Mouse (Mus musculus): Measurements from ENCODE around the gene Smok3b. TPM values are rescaled to one million over a fixed set of nuclear protein-coding genes. Genes with fewer than 3 reads are reported as not detected.

The Smok3b gene
- polyA plus RNA-seq, 1 experiment from 2014 or later = not detected

DNA sequence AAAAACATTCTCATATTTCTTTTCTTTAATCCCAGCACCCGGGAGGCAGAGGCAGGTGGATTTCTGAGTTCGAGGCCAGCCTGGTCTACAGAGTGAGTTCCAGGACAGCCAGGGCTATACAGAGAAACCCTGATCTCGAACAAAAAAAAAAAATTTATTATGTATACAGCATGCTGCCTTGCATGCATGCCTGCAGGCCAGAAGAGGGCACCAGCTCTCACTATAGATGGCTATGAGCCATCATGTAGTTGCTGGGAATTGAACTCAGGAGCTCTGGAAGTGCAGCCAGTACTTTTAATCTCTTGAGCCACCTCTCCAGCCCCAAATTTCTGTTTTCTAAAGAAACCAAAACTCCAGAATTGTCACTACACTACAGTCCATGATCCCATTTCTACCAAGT lies 69.0 kb downstream of the Smok3b start:
- no peak for ATAC-seq (ENCODE audit: low read depth)
- Histone ChIP-seq H3K4me2 (ENCODE audit: low read depth, low read length) (no peak overlapping the region), H3K9ac (replicated peaks; ENCODE audit: low read depth, low read length) (no peak overlapping the region), H3K4me1 (ENCODE audit: control insufficient read depth, insufficient read depth, low read length) (peaks cover 12% of the 10 kb centered on the region), H3K27ac (ENCODE audit: low read depth, low read length) (no peak overlapping the region), H3K27me3 (ENCODE audit: control insufficient read depth, insufficient read depth, low read length) (no peaks in the 10 kb centered on the region), H3K4me3 (ENCODE audit: low read depth, low read length) (no peak overlapping the region), H3K36me3 (ENCODE audit: control insufficient read depth, insufficient read depth, low read length) (peaks cover 28% of the 10 kb centered on the region), H3K9me3 (ENCODE audit: control insufficient read depth, low read length) (no peaks in the 10 kb centered on the region)
- 86% methylated on average over 3 of the region's 3 CpGs for WGBS

DNA sequence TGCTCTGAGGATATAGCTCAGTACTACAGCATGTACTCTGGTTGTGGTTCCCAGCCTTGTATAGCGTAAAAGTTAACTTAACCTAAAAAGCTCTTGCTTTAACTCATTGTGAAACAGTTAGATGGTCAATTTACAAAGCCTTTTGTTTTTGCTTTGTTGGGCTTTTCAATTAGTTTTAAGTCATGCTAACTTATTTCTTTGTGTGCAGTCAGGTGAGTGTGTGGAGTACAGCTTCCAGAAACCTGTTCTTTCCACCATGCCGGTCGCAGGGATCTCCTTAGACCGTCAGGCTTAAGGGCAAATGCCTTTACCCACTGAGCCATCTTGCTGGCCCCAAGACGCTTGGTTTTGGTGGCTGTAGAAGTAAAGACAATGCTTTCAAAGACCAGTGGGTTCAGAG lies 69.5 kb downstream of the Smok3b start:
- ATAC-seq (ENCODE audit: low read depth) = no peak
- peaks cover 29% of the 10 kb centered on the region for H3K36me3 ChIP-seq (ENCODE audit: control insufficient read depth, insufficient read depth, low read length)
- H3K27me3 ChIP-seq (ENCODE audit: control insufficient read depth, insufficient read depth, low read length) = no peaks in the 10 kb centered on the region
- no peaks in the 10 kb centered on the region for H3K9me3 ChIP-seq (ENCODE audit: control insufficient read depth, low read length)
- H3K4me1 ChIP-seq (ENCODE audit: control insufficient read depth, insufficient read depth, low read length) = peaks cover 12% of the 10 kb centered on the region
- no peak overlapping the region for H3K27ac ChIP-seq (ENCODE audit: low read depth, low read length)
- no peak overlapping the region for H3K4me3 ChIP-seq (ENCODE audit: low read depth, low read length)
- 91% methylated on average over 5 of the region's 5 CpGs for WGBS
- no peak overlapping the region for H3K4me2 ChIP-seq (ENCODE audit: low read depth, low read length)
- no peak overlapping the region for H3K9ac ChIP-seq (replicated peaks; ENCODE audit: low read depth, low read length)

DNA sequence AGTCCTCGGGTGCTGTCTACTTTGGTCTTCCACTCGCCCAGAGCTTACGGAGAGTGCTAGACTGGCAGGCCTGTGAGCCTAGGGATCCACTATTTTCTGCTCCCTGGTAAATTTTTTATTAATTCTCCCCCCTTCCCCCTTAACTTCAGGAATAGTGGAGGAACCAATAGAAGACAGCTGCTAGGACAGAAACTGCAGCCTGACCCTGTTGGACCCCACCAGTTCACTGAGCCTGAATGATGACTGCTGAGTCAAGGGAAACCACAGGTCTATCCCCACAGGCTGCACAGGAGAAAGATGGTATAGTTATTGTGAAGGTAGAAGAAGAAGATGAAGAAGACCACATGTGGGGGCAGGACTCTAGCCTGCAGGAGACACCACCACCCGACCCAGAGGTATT lies 71.5 kb downstream of the Smok3b start:
- H3K36me3 ChIP-seq (ENCODE audit: control insufficient read depth, insufficient read depth, low read length) = peaks cover 32% of the 10 kb centered on the region
- no peak overlapping the region for H3K4me2 ChIP-seq (ENCODE audit: low read depth, low read length)
- H3K4me3 ChIP-seq (ENCODE audit: low read depth, low read length) = no peak overlapping the region
- 97% methylated on average over 4 of the region's 4 CpGs for WGBS
- H3K27me3 ChIP-seq (ENCODE audit: control insufficient read depth, insufficient read depth, low read length) = no peaks in the 10 kb centered on the region
- no peak for ATAC-seq (ENCODE audit: low read depth)
- H3K9me3 ChIP-seq (ENCODE audit: control insufficient read depth, low read length) = no peaks in the 10 kb centered on the region
- H3K9ac ChIP-seq (replicated peaks; ENCODE audit: low read depth, low read length) = no peak overlapping the region
- no peak overlapping the region for H3K27ac ChIP-seq (ENCODE audit: low read depth, low read length)
- H3K4me1 ChIP-seq (ENCODE audit: control insufficient read depth, insufficient read depth, low read length) = no peaks in the 10 kb centered on the region

DNA sequence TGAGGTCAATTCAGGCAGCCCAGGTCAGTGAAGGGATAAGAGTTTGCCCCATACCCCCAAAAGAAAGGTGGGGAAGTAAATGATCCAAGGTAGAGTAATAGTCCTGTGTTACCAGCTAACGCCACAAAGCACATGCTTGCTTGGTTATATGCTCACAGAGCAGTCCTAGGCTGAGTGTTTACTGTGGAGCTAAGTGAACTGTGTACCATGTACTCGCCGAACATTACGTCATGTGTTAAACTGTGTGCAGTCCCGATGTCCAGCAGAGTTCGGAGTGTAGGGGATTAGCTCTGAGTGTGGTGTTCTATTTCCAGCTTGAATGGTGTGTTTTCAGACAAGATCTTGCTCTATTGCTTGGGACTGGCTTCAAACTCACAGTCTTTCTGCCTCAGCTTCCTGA lies 73.2 kb downstream of the Smok3b start:
- Histone ChIP-seq H3K9me3 (ENCODE audit: control insufficient read depth, low read length) (no peaks in the 10 kb centered on the region), H3K36me3 (ENCODE audit: control insufficient read depth, insufficient read depth, low read length) (peaks cover 44% of the 10 kb centered on the region), H3K4me3 (ENCODE audit: low read depth, low read length) (no peak overlapping the region), H3K27me3 (ENCODE audit: control insufficient read depth, insufficient read depth, low read length) (no peaks in the 10 kb centered on the region), H3K4me1 (ENCODE audit: control insufficient read depth, insufficient read depth, low read length) (no peaks in the 10 kb centered on the region), H3K9ac (replicated peaks; ENCODE audit: low read depth, low read length) (no peak overlapping the region), H3K27ac (ENCODE audit: low read depth, low read length) (no peak overlapping the region), H3K4me2 (ENCODE audit: low read depth, low read length) (no peak overlapping the region)
- WGBS = 97% methylated on average over 6 of the region's 6 CpGs
- no peak for ATAC-seq (ENCODE audit: low read depth)

Other genes starting within 250 kb of the Smok3b start
- gene Ppp1r35, start 242.6 kb upstream of the Smok3b start, polyA plus RNA-seq (2014; fragmentation: Nextera tagmentation; extraction: Ambion mirVana) = 37.8 and 43.7 TPM in 2 replicates
- gene Mepce, start 233.8 kb upstream of the Smok3b start, polyA plus RNA-seq (2014; fragmentation: Nextera tagmentation; extraction: Ambion mirVana) = 13.1 and 17.0 TPM in 2 replicates
- 11.2 and 13.9 TPM in 2 replicates for gene Zcwpw1, start 233.6 kb upstream of the Smok3b start, polyA plus RNA-seq (2014; fragmentation: Nextera tagmentation; extraction: Ambion mirVana)
- not detected in 2 replicates for gene Pilra, start 185.1 kb upstream of the Smok3b start, polyA plus RNA-seq (2014; fragmentation: Nextera tagmentation; extraction: Ambion mirVana)
- gene Pilrb1, start 163.3 kb upstream of the Smok3b start, polyA plus RNA-seq (2014; fragmentation: Nextera tagmentation; extraction: Ambion mirVana) = not detected in 2 replicates
- gene Pilrb2, start 149.6 kb upstream of the Smok3b start, polyA plus RNA-seq (2014; fragmentation: Nextera tagmentation; extraction: Ambion mirVana) = not detected in 2 replicates
- not detected in 2 replicates for gene Cyp3a13, start 99.8 kb upstream of the Smok3b start, polyA plus RNA-seq (2014; fragmentation: Nextera tagmentation; extraction: Ambion mirVana)
- 0.31 and 0.70 TPM in 2 replicates for gene Gjc3, start 58.3 kb upstream of the Smok3b start, polyA plus RNA-seq (2014; fragmentation: Nextera tagmentation; extraction: Ambion mirVana)
- not detected in 2 replicates for gene Azgp1, start 39.9 kb upstream of the Smok3b start, polyA plus RNA-seq (2014; fragmentation: Nextera tagmentation; extraction: Ambion mirVana)
- not detected in 2 replicates for gene Smok3a, start 168 bp upstream of the Smok3b start, polyA plus RNA-seq (2014; fragmentation: Nextera tagmentation; extraction: Ambion mirVana)
- gene Smok3c, start 31.8 kb downstream of the Smok3b start, polyA plus RNA-seq (2014; fragmentation: Nextera tagmentation; extraction: Ambion mirVana) = not detected in 2 replicates
- gene Zkscan1, start 63.7 kb downstream of the Smok3b start, polyA plus RNA-seq (2014; fragmentation: Nextera tagmentation; extraction: Ambion mirVana) = 31.2 and 39.4 TPM in 2 replicates
- gene Zscan21, start 95.5 kb downstream of the Smok3b start, polyA plus RNA-seq (2014; fragmentation: Nextera tagmentation; extraction: Ambion mirVana) = 90.9 and 98.7 TPM in 2 replicates
- 25.3 and 25.8 TPM in 2 replicates for gene Zfp113, start 134.3 kb downstream of the Smok3b start, polyA plus RNA-seq (2014; fragmentation: Nextera tagmentation; extraction: Ambion mirVana)
- gene Cops6, start 139.6 kb downstream of the Smok3b start, polyA plus RNA-seq (2014; fragmentation: Nextera tagmentation; extraction: Ambion mirVana) = 245 and 252 TPM in 2 replicates
- gene Ap4m1, start 150.6 kb downstream of the Smok3b start, polyA plus RNA-seq (2014; fragmentation: Nextera tagmentation; extraction: Ambion mirVana) = 17.2 and 17.7 TPM in 2 replicates
- gene Mcm7, start 151.0 kb downstream of the Smok3b start, polyA plus RNA-seq (2014; fragmentation: Nextera tagmentation; extraction: Ambion mirVana) = 71.5 and 81.4 TPM in 2 replicates
- gene Taf6, start 166.0 kb downstream of the Smok3b start, polyA plus RNA-seq (2014; fragmentation: Nextera tagmentation; extraction: Ambion mirVana) = 71.7 and 73.2 TPM in 2 replicates
- gene Cnpy4, start 166.1 kb downstream of the Smok3b start, polyA plus RNA-seq (2014; fragmentation: Nextera tagmentation; extraction: Ambion mirVana) = 22.7 and 29.2 TPM in 2 replicates
- 12.9 and 14.6 TPM in 2 replicates for gene Mblac1, start 172.9 kb downstream of the Smok3b start, polyA plus RNA-seq (2014; fragmentation: Nextera tagmentation; extraction: Ambion mirVana)
- not detected in 2 replicates for gene Nxpe5, start 204.5 kb downstream of the Smok3b start, polyA plus RNA-seq (2014; fragmentation: Nextera tagmentation; extraction: Ambion mirVana)
- 71.7 and 90.4 TPM in 2 replicates for gene Lamtor4, start 234.1 kb downstream of the Smok3b start, polyA plus RNA-seq (2014; fragmentation: Nextera tagmentation; extraction: Ambion mirVana)
- gene BC037034, start 242.6 kb downstream of the Smok3b start, polyA plus RNA-seq (2014; fragmentation: Nextera tagmentation; extraction: Ambion mirVana) = 16.3 and 16.5 TPM in 2 replicates